Mouse (Mus musculus) MEL (cell line): ENCODE results near the gene Ubl4b. TPM values are rescaled to one million over a fixed set of nuclear protein-coding genes. Genes with fewer than 3 reads are reported as not detected.

Source experiments
- DNase-seq: peaks from one replicate; pipeline ENCODE4 v3.0.0; 2011; ENCODE audit warnings: low read depth, low spot score
- H3K27ac ChIP-seq: 2 replicates; pipeline ENCODE4 v1.5.1; 2012; ENCODE audit warnings: low read depth, mild to moderate bottlenecking, control low read depth, low read length, moderate library complexity; ENCODE audit not compliant: control insufficient read depth
- H3K27me3 ChIP-seq, 2 experiments: fragments of 150-350 bp in 1 of 2; sonication (generic) in 1 of 2; 2 replicates each; pipeline ENCODE4 v1.6.1; 2012; ENCODE audit warnings: low read length in 2 of 2, mild to moderate bottlenecking in 2 of 2, improper control_type of control experiment in 1 of 2, moderate library complexity in 1 of 2; ENCODE audit not compliant: insufficient read depth in 2 of 2, control insufficient read depth in 1 of 2
- H3K36me3 ChIP-seq, 2 experiments: 2 replicates each; pipeline ENCODE4 v1.6.1; 2012 to 2014; ENCODE audit warnings: low read length in 2 of 2, improper control_type of control experiment in 1 of 2, inconsistent platforms in 1 of 2, mild to moderate bottlenecking in 1 of 2; ENCODE audit not compliant: insufficient read depth in 2 of 2, control insufficient read depth in 1 of 2
- H3K4me1 ChIP-seq, 2 experiments: fragments of 150-350 bp in 1 of 2; sonication (generic) in 1 of 2; 2 replicates each; pipeline ENCODE4 v1.6.1; 2012; ENCODE audit warnings: low read length in 2 of 2, improper control_type of control experiment in 1 of 2, mild to moderate bottlenecking in 1 of 2; ENCODE audit not compliant: insufficient read depth in 2 of 2, control insufficient read depth in 1 of 2
- H3K4me3 ChIP-seq, 2 experiments: fragments of 150-350 bp in 1 of 2; sonication (generic) in 1 of 2; 2 replicates each; pipeline ENCODE4 v1.5.1; 2012; ENCODE audit warnings: low read depth in 2 of 2, low read length in 2 of 2, mild to moderate bottlenecking in 2 of 2, moderate library complexity in 2 of 2, control low read depth in 1 of 2, improper control_type of control experiment in 1 of 2; ENCODE audit not compliant: control insufficient read depth in 1 of 2, insufficient read depth in 1 of 2
- H3K79me2 ChIP-seq: 2 replicates; pipeline ENCODE4 v1.6.1; 2012; ENCODE audit warnings: mild to moderate bottlenecking, low read length, moderate library complexity; ENCODE audit not compliant: control insufficient read depth, poor library complexity, insufficient read depth
- H3K9ac ChIP-seq: 2 replicates; pipeline ENCODE4 v1.6.1; 2012; ENCODE audit warnings: low read depth, mild to moderate bottlenecking, control low read depth, low read length, moderate library complexity; ENCODE audit not compliant: control insufficient read depth, poor library complexity, severe bottlenecking
- H3K9me3 ChIP-seq: fragments of 150-350 bp; sonication (generic); replicated peaks from 2 replicates; pipeline ENCODE4 v1.6.1; 2012; ENCODE audit warnings: mild to moderate bottlenecking, low read length, improper control_type of control experiment, moderate library complexity; ENCODE audit not compliant: insufficient read depth
- CTCF ChIP-seq, 3 experiments: IDR thresholded peaks in 2 of 3; conservative IDR thresholded peaks in 1 of 3; 2 replicates each; pipeline ENCODE4 v1.5.1; 2011 to 2012; ENCODE audit warnings: low read length in 3 of 3, low read depth in 2 of 3, mild to moderate bottlenecking in 2 of 3, improper control_type of control experiment in 1 of 3, inconsistent platforms in 1 of 3, mixed read lengths in 1 of 3, moderate library complexity in 1 of 3; ENCODE audit not compliant: control insufficient read depth in 1 of 3, insufficient read depth in 1 of 3, poor library complexity in 1 of 3, severe bottlenecking in 1 of 3
- GATA1 ChIP-seq: IDR thresholded peaks from 2 replicates; pipeline ENCODE4 v1.6.1; 2011; ENCODE audit warnings: low read depth, low read length, improper control_type of control experiment
- HCFC1 ChIP-seq: IDR thresholded peaks from 2 replicates; pipeline ENCODE4 v1.6.1; 2012; ENCODE audit warnings: low read depth, mild to moderate bottlenecking, inconsistent platforms, low read length, improper control_type of control experiment, moderate library complexity
- JUND ChIP-seq: IDR thresholded peaks from 2 replicates; pipeline ENCODE4 v1.6.1; 2011; ENCODE audit warnings: low read depth, mild to moderate bottlenecking, improper control_type of control experiment, low read length
- MAFK ChIP-seq: IDR thresholded peaks from 2 replicates; pipeline ENCODE4 v1.6.1; 2011; ENCODE audit warnings: low read depth, mild to moderate bottlenecking, low read length, improper control_type of control experiment, borderline replicate concordance
- MAZ ChIP-seq: IDR thresholded peaks from 2 replicates; pipeline ENCODE4 v1.6.1; 2012; ENCODE audit warnings: low read depth, mild to moderate bottlenecking, inconsistent platforms, low read length, improper control_type of control experiment
- MXI1 ChIP-seq: IDR thresholded peaks from 2 replicates; pipeline ENCODE4 v1.6.1; 2011; ENCODE audit warnings: mild to moderate bottlenecking, low read depth, low read length, improper control_type of control experiment
- NELFE ChIP-seq: IDR thresholded peaks from 2 replicates; pipeline ENCODE4 v1.6.1; 2011; ENCODE audit warnings: low read depth, low read length, improper control_type of control experiment
- POLR2A ChIP-seq, 2 experiments: IDR thresholded peaks; 2 replicates each; pipeline ENCODE4 v1.6.1; 2011 to 2012; ENCODE audit warnings: low read length in 2 of 2, mild to moderate bottlenecking in 2 of 2, control low read depth in 1 of 2, improper control_type of control experiment in 1 of 2, low read depth in 1 of 2, moderate library complexity in 1 of 2; ENCODE audit not compliant: control insufficient read depth in 1 of 2, insufficient read depth in 1 of 2, poor library complexity in 1 of 2
- RAD21 ChIP-seq: IDR thresholded peaks from 2 replicates; pipeline ENCODE4 v1.6.1; 2011; ENCODE audit warnings: mild to moderate bottlenecking, low read depth, low read length, improper control_type of control experiment
- RCOR1 ChIP-seq: IDR thresholded peaks from 2 replicates; pipeline ENCODE4 v1.6.1; 2012; ENCODE audit warnings: low read depth, mild to moderate bottlenecking, inconsistent platforms, low read length, improper control_type of control experiment
- SMC3 ChIP-seq: IDR thresholded peaks from 2 replicates; pipeline ENCODE4 v1.6.1; 2011; ENCODE audit warnings: low read depth, low read length, improper control_type of control experiment
- TBP ChIP-seq: IDR thresholded peaks from 2 replicates; pipeline ENCODE4 v1.8.0; 2011; ENCODE audit warnings: low read depth, low read length, improper control_type of control experiment
- UBTF ChIP-seq: IDR thresholded peaks from 2 replicates; pipeline ENCODE4 v1.6.1; 2012; ENCODE audit warnings: low read depth, mild to moderate bottlenecking, inconsistent platforms, low read length, improper control_type of control experiment, moderate library complexity, borderline replicate concordance; ENCODE audit not compliant: insufficient read depth
- USF2 ChIP-seq, 2 experiments: IDR thresholded peaks; 2 replicates each; pipeline ENCODE4 v1.6.1; 2011 to 2012; ENCODE audit warnings: improper control_type of control experiment in 2 of 2, low read length in 2 of 2, borderline replicate concordance in 1 of 2, inconsistent platforms in 1 of 2, low read depth in 1 of 2, mild to moderate bottlenecking in 1 of 2; ENCODE audit not compliant: insufficient read depth in 1 of 2
- ZKSCAN1 ChIP-seq: IDR thresholded peaks from 2 replicates; pipeline ENCODE4 v1.6.1; 2012; ENCODE audit warnings: low read depth, mild to moderate bottlenecking, inconsistent platforms, low read length, improper control_type of control experiment, moderate library complexity
- polyA plus RNA-seq, 2 experiments: library from polyadenylated mRNA; stranded (reverse) in 1 of 2; unstranded in 1 of 2; fragments of >175 nt in 1 of 2; fragments of >200 nt in 1 of 2; gene quantifications; 2 replicates each; pipeline versions ENCODE4 v1.2.1 to v1.2.4; 2012; ENCODE audit warnings: low replicate concordance in 2 of 2, low read depth in 1 of 2; ENCODE audit not compliant: insufficient read length in 2 of 2, insufficient read depth in 1 of 2, missing spikeins in 1 of 2
- total RNA-seq: library from RNA; depleted of rRNA; stranded (reverse); fragments of 300-350 nt; gene quantifications from 2 replicates; pipeline ENCODE4 v1.2.3, GENCODE M21; 2012

Ubl4b gene
- total and polyA plus RNA-seq, 3 experiments, result not detected

GRCm38 (mm10) chr3:107593632-107594031, 38.8 kb upstream of the Ubl4b start:
- no peak overlapping the region for H3K4me3 ChIP-seq
- no peaks in the 10 kb centered on the region for H3K79me2 ChIP-seq
- no peaks in the 10 kb centered on the region for H3K36me3 ChIP-seq
- H3K9ac ChIP-seq, result no peak overlapping the region
- no peak for DNase-seq
- TF ChIP-seq HCFC1 (no peak), POLR2A (IDR thresholded peaks at IDR 0.05; ENCODE audit: control insufficient read depth in 1 of 2, insufficient read depth in 1 of 2, low read depth in 1 of 2, low read length in 2 of 2, poor library complexity in 1 of 2) (no peak), SMC3 (no peak), USF2 (IDR thresholded peaks at IDR 0.05; ENCODE audit: borderline replicate concordance in 1 of 2, insufficient read depth in 1 of 2, low read depth in 1 of 2, low read length in 2 of 2) (no peak), RAD21 (no peak), GATA1 (no peak), RCOR1 (no peak), TBP (no peak), NELFE (no peak), MXI1 (no peak)
- no peaks in the 10 kb centered on the region for H3K4me1 ChIP-seq
- H3K27ac ChIP-seq, result no peak overlapping the region
- H3K27me3 ChIP-seq, result peaks cover 13 to 14% of the 10 kb centered on the region in 2 experiments
- no peaks in the 10 kb centered on the region for H3K9me3 ChIP-seq

- no peaks in the 10 kb centered on the region for H3K9me3 ChIP-seq
- H3K27me3 ChIP-seq, result peaks cover 16 to 29% of the 10 kb centered on the region in 2 experiments
- DNase-seq, result no peak
- no peaks in the 10 kb centered on the region for H3K4me1 ChIP-seq
- no peak overlapping the region for H3K4me3 ChIP-seq
- TF ChIP-seq SMC3 (no peak), JUND (no peak), UBTF (no peak), MAFK (no peak), USF2 (IDR thresholded peaks at IDR 0.05; ENCODE audit: borderline replicate concordance in 1 of 2, insufficient read depth in 1 of 2, low read depth in 1 of 2, low read length in 2 of 2) (no peak), NELFE (no peak), MAZ (no peak), ZKSCAN1 (no peak), CTCF (IDR thresholded peaks at IDR 0.05 in 2 of 3, conservative IDR thresholded peaks at IDR 0.05 in 1 of 3; ENCODE audit: control insufficient read depth in 1 of 3, insufficient read depth in 1 of 3, low read depth in 2 of 3, low read length in 3 of 3, poor library complexity in 1 of 3, severe bottlenecking in 1 of 3) (no peak), RAD21 (no peak)
- no peak overlapping the region for H3K9ac ChIP-seq
- H3K79me2 ChIP-seq, result no peaks in the 10 kb centered on the region
- H3K27ac ChIP-seq, result no peak overlapping the region
- no peaks in the 10 kb centered on the region for H3K36me3 ChIP-seq
These were observed 36.7 kb upstream of the Ubl4b start for GRCm38 (mm10) chr3:107591612-107592011.
